Mouse (Mus musculus) heart, postnatal 0 days (tissue): ENCODE results near the gene Hist1h4d. TPM values are rescaled to one million over a fixed set of nuclear protein-coding genes. Genes with fewer than 3 reads are reported as not detected.
"Not testable (repeated sequence)": the region's sequence is repeated elsewhere in the genome, so short reads cannot be mapped to it uniquely, and the experiment has no call there.

Experiments
- ATAC-seq: fragments of 200-750 bp; cut with Nextera tagmentation; 2 replicates; pipeline ENCODE4 v1.8.0; 2017; ENCODE audit warnings: low read depth, moderate number of reproducible peaks, moderate library complexity; ENCODE audit not compliant: insufficient read depth
- DNase-seq: peaks from one replicate; pipeline ENCODE4 v3.0.0-alpha.2; 2016; ENCODE audit warnings: low spot score
- H3K27ac ChIP-seq: fragments of 300-500 bp; sonication (generic); 2 replicates; pipeline ENCODE4 v1.5.1; 2014; ENCODE audit warnings: low read depth, mild to moderate bottlenecking
- H3K27me3 ChIP-seq: fragments of 300-500 bp; sonication (generic); 2 replicates; pipeline ENCODE4 v1.6.1; 2014; ENCODE audit warnings: low read length, mixed read lengths; ENCODE audit not compliant: control insufficient read depth, insufficient read depth
- H3K36me3 ChIP-seq: fragments of 300-500 bp; sonication (generic); replicated peaks from 2 replicates; pipeline ENCODE4 v1.6.1; 2014; ENCODE audit warnings: low read length, mixed read lengths; ENCODE audit not compliant: control insufficient read depth, insufficient read depth
- H3K4me1 ChIP-seq: fragments of 300-500 bp; sonication (generic); 2 replicates; pipeline ENCODE4 v1.6.1; 2014; ENCODE audit warnings: antibody characterized with exemption; ENCODE audit not compliant: control insufficient read depth, insufficient read depth
- H3K4me2 ChIP-seq: fragments of 300-500 bp; sonication (generic); 2 replicates; pipeline ENCODE4 v1.6.1; 2014; ENCODE audit warnings: low read depth, mild to moderate bottlenecking, low read length, moderate library complexity
- H3K4me3 ChIP-seq: fragments of 300-500 bp; sonication (generic); 2 replicates; pipeline ENCODE4 v1.5.1; 2014; ENCODE audit warnings: low read depth, low read length
- H3K9ac ChIP-seq: fragments of 300-500 bp; sonication (generic); replicated peaks from 2 replicates; pipeline ENCODE4 v1.6.1; 2014; ENCODE audit warnings: low read depth, low read length, mixed read lengths
- H3K9me3 ChIP-seq: fragments of 300-500 bp; sonication (generic); replicated peaks from 2 replicates; pipeline ENCODE4 v1.6.1; 2016; ENCODE audit warnings: low read length; ENCODE audit not compliant: control insufficient read depth
- CTCF ChIP-seq: IDR thresholded peaks from 2 replicates; pipeline ENCODE4 v1.5.1; 2016; ENCODE audit warnings: antibody characterized with exemption, control low read depth, low read depth
- EP300 ChIP-seq: IDR thresholded peaks from 2 replicates; pipeline ENCODE4 v1.6.1; 2016; ENCODE audit warnings: antibody characterized with exemption, low read depth
- WGBS: fragments of 180-500 bp; shearing (Covaris S2); extraction: QIAGEN DNeasy Blood & Tissue Kit; methylation state at CpG from one replicate; pipeline ENCODE4 v1.1.7; 2014; 5-methylcytosine and 5-hydroxymethylcytosine counted together
- polyA plus RNA-seq: library from polyadenylated mRNA; unstranded; fragments of >200 nt; fragmentation: Nextera tagmentation; extraction: Ambion mirVana; gene quantifications from 2 replicates; pipeline ENCODE4 v1.2.1, GENCODE M21; 2015
- total RNA-seq: library from RNA; depleted of rRNA; stranded (reverse); fragments of >200 nt; gene quantifications from 2 replicates; pipeline ENCODE4 v1.2.3, GENCODE M21; 2014; ENCODE audit warnings: low replicate concordance

Hist1h4d gene
- total and polyA plus RNA-seq, 2 experiments from 2014 or later: 18.8 to 1,649 TPM

DNA sequence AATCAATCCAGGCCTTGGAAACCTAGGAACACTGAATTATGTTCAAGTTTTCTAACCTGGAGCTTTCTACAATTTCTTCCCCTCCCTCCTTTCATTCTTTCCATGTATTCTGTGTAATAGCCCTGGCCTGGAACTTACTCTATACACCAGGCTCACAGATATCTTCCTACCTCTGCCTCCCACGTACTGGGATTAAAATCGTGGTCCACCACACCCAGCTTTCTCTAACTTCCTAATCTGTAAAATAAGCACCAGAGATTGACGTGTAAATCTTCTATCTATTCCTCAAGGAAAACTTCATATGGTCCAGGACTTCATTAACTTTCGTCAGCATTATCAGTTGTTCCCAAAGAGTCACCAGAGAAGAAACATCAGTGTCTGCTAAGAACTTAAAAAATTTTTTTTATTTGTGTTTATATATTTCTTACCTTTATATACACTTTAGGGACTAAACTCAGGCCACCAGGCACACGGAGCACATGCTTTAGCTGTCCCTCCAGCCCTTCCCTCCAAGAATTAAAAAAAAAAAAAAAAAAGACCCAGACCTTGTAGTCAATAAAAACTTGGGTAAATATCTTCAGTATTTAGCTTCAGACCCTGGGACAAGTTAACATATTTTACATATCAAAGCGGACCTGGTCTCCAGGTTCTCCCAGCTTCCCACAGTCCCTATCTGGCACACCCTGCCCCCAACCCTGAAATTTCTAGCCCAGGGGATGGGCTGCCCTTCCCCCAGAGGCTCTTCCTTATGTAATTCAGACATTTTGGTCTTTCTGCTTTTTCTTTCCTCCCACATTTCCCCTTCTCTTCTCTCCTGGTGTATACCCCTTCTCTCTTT, 1.0 kb downstream of the Hist1h4d start:
- H3K9ac ChIP-seq: peak overlapping the region; percentile 32; the same call in 1 of the 2 replicates
- TF ChIP-seq CTCF (no peak), EP300 (no peak)
- peak overlapping the region; percentile 35 for H3K4me3 ChIP-seq
- peak overlapping the region; percentile 63 for H3K27ac ChIP-seq
- DNase-seq (no peak), ATAC-seq (no peak)
- 29% methylated on average over 6 of the region's 6 CpGs for WGBS
- peak overlapping the region; percentile 57 for H3K4me2 ChIP-seq
- H3K4me1 ChIP-seq: peaks cover 24% of the 10 kb centered on the region; the same call in 1 of the 2 replicates
- no peaks in the 10 kb centered on the region for H3K27me3 ChIP-seq
- H3K9me3 ChIP-seq: no peaks in the 10 kb centered on the region
- no peaks in the 10 kb centered on the region for H3K36me3 ChIP-seq

DNA sequence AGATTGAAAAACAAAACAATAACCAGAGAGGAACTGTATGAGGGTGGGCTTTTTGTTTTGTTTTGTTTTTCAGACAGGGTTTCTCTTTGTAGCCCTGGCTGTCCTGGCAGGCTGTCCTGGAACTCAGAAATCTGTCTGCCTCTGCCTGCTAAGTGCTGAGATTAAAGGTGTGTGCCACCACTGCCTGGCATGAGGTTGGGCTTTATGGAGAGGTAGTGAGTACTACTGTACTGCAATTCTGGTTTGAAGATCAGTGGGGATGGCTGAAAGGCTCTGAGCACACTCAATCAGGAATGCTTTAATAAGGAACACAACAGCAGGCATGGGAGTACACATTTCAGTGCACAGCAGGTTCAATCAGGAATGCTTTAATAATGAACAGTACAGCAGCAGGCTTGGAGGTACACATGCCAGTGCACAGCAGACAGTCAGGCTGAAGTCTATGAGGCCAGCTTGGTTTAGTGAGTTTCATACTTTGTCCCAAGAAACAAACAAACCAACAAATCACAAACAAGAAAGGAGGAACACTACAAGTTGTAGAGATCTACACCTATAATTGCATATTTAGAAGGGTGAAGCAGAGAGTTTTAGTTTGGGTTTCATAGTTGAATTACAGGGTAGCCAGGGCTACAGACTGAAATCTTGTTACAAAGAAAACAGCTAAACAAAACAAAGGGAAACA, 2.1 kb downstream of the Hist1h4d start:
- no peak overlapping the region for H3K4me2 ChIP-seq
- H3K4me3 ChIP-seq: no peak overlapping the region
- DNase-seq (no peak), ATAC-seq (no peak)
- no peaks in the 10 kb centered on the region for H3K27me3 ChIP-seq
- H3K36me3 ChIP-seq: no peaks in the 10 kb centered on the region
- no peak for TF ChIP-seq CTCF
- TF ChIP-seq EP300: no peak
- H3K9ac ChIP-seq: no peak overlapping the region
- H3K27ac ChIP-seq: peak overlapping the region; percentile 28; the same call in 1 of the 2 replicates
- peaks cover 24% of the 10 kb centered on the region; the same call in 1 of the 2 replicates for H3K4me1 ChIP-seq
- no peaks in the 10 kb centered on the region for H3K9me3 ChIP-seq

DNA sequence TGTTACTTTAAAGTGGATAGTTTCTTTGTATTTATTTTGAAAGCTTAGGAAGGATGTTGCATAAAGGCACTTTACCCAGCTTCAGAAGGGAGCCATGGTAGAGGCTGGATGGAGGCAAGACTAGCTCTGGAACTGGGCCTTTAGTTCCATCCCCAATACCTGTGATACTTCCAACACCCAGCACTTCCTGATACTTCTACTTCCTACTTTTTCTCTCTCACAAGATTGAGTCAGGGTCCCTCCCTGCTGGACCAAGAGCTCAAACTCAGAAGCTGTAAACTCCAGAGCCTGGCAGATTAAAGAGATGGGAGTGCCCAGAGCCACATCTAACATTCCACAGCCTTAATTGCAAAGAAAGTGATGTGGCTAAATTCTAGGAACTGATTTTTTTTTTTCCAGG, 2.9 kb downstream of the Hist1h4d start:
- H3K27me3 ChIP-seq: no peaks in the 10 kb centered on the region

DNA sequence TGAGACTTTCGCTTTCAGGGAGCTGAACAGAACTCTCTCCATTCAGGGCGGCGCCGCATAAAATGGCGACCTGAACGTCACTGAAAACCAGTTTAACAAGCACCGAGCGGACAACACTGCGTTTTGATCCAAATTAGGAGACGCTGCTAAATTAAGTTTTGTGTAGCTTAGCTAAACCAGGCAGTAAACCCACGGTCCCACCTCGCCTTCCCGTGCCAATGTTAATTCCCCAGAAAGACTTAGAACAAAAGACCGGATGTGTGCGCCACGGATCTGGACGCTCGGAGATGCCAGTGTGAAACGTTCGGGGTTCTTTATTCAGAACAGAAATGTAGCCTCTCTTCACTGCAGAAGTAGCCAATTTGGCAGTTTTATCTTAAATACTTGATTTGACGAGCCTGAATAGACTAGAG, 3.6 kb downstream of the Hist1h4d start:
- no peak for TF ChIP-seq EP300
- no peak for TF ChIP-seq CTCF
- Histone ChIP-seq H3K9ac (peak overlapping the region; percentile 82), H3K4me3 (peak overlapping the region; percentile 62), H3K4me1 (peaks cover 24% of the 10 kb centered on the region; the same call in 1 of the 2 replicates), H3K27ac (peak overlapping the region; percentile 99), H3K4me2 (peak overlapping the region; percentile 74), H3K9me3 (no peaks in the 10 kb centered on the region), H3K27me3 (no peaks in the 10 kb centered on the region), H3K36me3 (no peaks in the 10 kb centered on the region)
- peak; percentile 74 for DNase-seq
- ATAC-seq: peak; percentile 31; the same call in 1 of the 2 replicates
- WGBS: under 1% methylated on average over 21 of the region's 21 CpGs

More for the DNA sequence above, 2.9 kb downstream of the Hist1h4d start:
- peaks cover 24% of the 10 kb centered on the region; the same call in 1 of the 2 replicates for H3K4me1 ChIP-seq
- TF ChIP-seq EP300 (no peak), CTCF (no peak)
- peak overlapping the region; percentile 62 for H3K4me3 ChIP-seq
- DNase-seq (peak; percentile 10), ATAC-seq (no peak)
- H3K9me3 ChIP-seq: no peaks in the 10 kb centered on the region
- peak overlapping the region; percentile 82 for H3K9ac ChIP-seq
- peak overlapping the region; percentile 99 for H3K27ac ChIP-seq
- peak overlapping the region; percentile 74 for H3K4me2 ChIP-seq
- no peaks in the 10 kb centered on the region for H3K36me3 ChIP-seq

DNA sequence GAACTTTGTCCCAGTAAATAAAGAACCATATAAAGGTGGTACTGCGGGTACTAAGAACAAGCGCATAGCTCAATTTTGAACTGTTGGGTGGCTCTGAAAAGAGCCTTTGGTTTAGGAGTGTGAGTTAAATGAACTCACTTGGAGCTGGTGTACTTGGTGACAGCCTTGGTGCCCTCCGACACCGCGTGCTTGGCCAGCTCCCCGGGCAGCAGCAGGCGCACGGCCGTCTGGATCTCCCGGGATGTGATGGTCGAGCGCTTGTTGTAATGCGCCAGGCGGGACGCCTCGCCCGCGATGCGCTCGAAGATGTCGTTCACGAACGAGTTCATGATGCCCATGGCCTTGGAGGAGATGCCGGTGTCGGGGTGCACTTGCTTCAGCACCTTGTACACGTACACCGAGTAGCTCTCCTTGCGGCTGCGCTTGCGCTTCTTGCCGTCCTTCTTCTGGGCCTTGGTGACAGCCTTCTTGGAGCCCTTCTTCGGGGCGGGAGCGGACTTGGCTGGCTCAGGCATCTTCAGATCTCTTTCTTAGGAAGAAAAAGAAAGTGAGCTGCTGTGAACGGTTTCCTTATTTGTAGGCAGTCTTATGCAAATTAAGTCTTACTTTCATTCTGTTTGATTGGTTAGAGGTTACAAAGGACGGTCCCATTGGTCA, 4.2 kb downstream of the Hist1h4d start:
- not testable (repeated sequence) for H3K9me3 ChIP-seq, H3K27me3 ChIP-seq, H3K36me3 ChIP-seq
- TF ChIP-seq EP300: 0 out of 2 replicates have a peak, but pooled peaks have one; percentile 43
- peak overlapping the region; percentile 62 for H3K4me3 ChIP-seq
- H3K9ac ChIP-seq: peak overlapping the region; percentile 82
- peak; percentile 78 for ATAC-seq
- peak; percentile 97 for DNase-seq
- H3K27ac ChIP-seq: peak overlapping the region; percentile 99
- under 1% methylated on average over 23 of the region's 36 CpGs for WGBS
- peak overlapping the region; percentile 74 for H3K4me2 ChIP-seq
- H3K4me1 ChIP-seq: peaks cover 24% of the 10 kb centered on the region; the same call in 1 of the 2 replicates
